Mouse (Mus musculus): Measurements from ENCODE around the gene Krit1. TPM values are rescaled to one million over a fixed set of nuclear protein-coding genes. Genes with fewer than 3 reads are reported as not detected.

The Krit1 gene
- 25.7 and 31.9 TPM in 2 replicates for polyA plus RNA-seq (2015; fragmentation: Nextera tagmentation; extraction: Ambion mirVana)

DNA sequence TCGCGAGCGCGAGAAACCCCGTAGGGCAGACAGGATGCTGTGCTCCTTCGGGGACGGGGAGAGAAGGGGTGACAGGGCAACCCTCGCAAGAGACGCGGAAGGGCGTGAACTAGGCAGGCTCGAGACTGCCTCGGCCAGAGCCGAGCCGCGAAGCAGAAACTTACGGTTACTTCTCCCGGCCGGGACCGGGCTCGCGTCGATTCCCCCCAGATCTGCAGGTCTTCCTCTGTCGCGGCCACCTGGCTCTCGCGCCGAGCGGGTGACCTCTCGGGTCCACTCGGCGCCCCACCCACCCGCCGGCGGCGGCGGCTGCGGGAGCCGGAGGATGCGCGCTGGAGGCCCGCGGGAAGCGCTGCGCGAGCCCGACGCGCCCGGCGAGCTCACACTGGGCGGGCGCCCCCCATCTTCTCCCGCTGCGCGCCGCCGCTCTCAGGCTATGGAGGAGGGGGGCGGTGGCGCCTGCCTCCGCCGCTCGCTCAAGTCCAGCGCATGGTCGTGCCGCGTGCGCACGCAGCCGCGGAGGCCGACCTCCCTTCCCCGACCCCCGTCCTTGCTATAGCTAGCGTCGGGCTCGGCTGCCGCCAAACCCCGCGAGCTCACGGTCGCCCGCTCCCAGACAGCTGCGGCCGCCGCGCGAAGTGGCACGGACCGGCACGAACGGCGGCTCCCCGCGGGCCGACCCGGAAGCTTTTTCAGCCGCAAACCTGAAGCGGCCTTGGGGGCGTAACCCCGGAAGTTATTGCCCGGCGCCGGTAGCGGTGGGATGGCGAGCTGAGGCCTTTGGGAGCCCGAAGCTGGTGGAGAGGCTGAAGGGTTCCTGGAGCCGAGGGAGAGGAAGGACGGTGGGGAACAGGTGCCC is at the start of gene Krit1, which contains the start of gene Ankib1:
Gene Krit1 (plus strand): TSS at position 752 of the 859 bp plus-strand sequence.
Gene Ankib1 (minus strand): TSS at position 493 of the 859 bp plus-strand sequence.

DNA sequence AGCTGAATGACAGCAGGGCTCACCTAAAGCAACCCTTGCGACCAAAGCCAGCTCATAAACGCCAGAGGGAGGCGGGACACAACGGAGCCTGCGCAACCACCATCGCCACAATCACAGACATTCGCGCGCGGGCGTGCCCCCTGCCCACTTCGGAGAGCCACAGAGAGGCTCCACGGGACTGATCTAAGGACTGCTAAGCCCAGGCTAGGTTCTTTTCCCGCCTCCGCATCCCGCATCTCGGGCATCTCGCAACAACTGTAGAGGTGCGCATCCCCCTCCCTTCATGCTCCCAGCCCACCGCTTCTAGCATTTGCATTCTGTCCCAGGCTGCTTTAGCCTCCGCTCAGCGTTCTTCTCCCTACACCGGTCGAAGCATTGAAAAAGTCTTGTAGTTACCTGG is 42.0 kb downstream of the Krit1 start, which contains the start of gene Lrrd1:
Gene Lrrd1 (plus strand): TSS at position 148 of the 400 bp plus-strand sequence.

DNA sequence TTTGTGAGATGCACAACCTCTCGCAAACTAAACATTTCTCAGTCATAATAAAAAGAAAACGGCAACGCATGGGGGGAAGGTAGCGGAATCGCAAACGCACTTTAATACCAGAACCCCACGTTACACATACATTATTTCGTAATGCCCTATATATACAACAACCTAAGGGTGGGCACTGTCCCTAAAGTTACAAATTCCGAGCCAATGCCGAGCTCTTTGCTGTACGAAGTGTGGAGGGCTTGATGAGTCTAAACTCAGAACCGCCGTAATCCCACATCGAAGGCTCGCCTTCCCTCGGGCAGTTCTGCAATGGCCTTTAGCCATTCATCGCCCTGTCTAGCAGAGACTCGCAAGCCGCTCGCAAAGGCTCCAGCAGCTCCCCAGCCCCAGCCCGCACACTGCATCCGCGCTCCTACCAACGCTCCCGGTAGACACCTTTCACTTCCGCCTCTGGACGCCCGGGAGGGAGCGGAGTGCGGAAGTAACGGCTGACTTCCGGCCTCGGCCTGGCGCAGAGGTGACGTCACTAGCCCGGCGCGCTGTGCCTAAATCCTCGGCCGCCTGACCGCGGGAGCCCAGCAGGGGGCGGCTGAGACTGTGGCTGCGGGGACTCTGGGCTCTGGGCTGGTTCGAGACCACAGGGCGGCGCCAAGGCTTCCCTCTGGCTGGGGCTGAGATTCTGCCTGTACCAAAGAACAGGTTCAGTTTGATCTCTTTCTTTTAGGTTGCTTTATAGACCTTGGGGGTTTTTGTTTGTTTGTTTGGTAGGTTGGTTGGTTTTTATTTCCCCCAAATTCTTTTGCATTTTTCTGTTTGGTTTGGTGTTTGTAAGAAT is 90.7 kb downstream of the Krit1 start, which contains the start of gene Mterf1a:
Gene Mterf1a (minus strand): TSS at position 475 of the 835 bp plus-strand sequence.

Other genes starting within 250 kb of the Krit1 start
- 0.75 TPM in 2 replicates for gene 1700109H08Rik, start 231.6 kb upstream of the Krit1 start, polyA plus RNA-seq (2015; fragmentation: Nextera tagmentation; extraction: Ambion mirVana)
- 8.8 and 9.5 TPM in 2 replicates for gene Pex1, start 207.1 kb upstream of the Krit1 start, polyA plus RNA-seq (2015; fragmentation: Nextera tagmentation; extraction: Ambion mirVana)
- gene Rbm48, start 206.6 kb upstream of the Krit1 start, polyA plus RNA-seq (2015; fragmentation: Nextera tagmentation; extraction: Ambion mirVana) = 6.1 and 6.8 TPM in 2 replicates
- not detected in 2 replicates for gene Tmbim7, start 152.0 kb upstream of the Krit1 start, polyA plus RNA-seq (2015; fragmentation: Nextera tagmentation; extraction: Ambion mirVana)
- gene Gatad1, start 146.0 kb upstream of the Krit1 start, polyA plus RNA-seq (2015; fragmentation: Nextera tagmentation; extraction: Ambion mirVana) = 47.1 and 51.6 TPM in 2 replicates
- gene Ankib1, start 259 bp upstream of the Krit1 start, polyA plus RNA-seq (2015; fragmentation: Nextera tagmentation; extraction: Ambion mirVana) = 7.2 and 7.3 TPM in 2 replicates
- not detected in 2 replicates for gene Lrrd1, start 42.0 kb downstream of the Krit1 start, polyA plus RNA-seq (2015; fragmentation: Nextera tagmentation; extraction: Ambion mirVana)
- gene Mterf1a, start 90.7 kb downstream of the Krit1 start, polyA plus RNA-seq (2015; fragmentation: Nextera tagmentation; extraction: Ambion mirVana) = 4.1 and 4.6 TPM in 2 replicates
- gene Akap9, start 124.9 kb downstream of the Krit1 start, polyA plus RNA-seq (2015; fragmentation: Nextera tagmentation; extraction: Ambion mirVana) = 66.4 and 75.1 TPM in 2 replicates